Mouse (Mus musculus): ENCODE data around the gene Kcnip4. TPM values are rescaled to one million over a fixed set of nuclear protein-coding genes. Genes with fewer than 3 reads are reported as not detected.

Gene Kcnip4
- polyA plus RNA-seq, 1 experiment = 0.06 TPM

- TF ChIP-seq MYOD1 (IDR thresholded peaks at IDR 0.05; ENCODE audit: control insufficient read depth in 1 of 3, insufficient read length in 2 of 3, low read depth in 2 of 3) (no peak), E2F4 (IDR thresholded peaks at IDR 0.05; ENCODE audit: insufficient read depth) (no peak), SRF (IDR thresholded peaks at IDR 0.05; ENCODE audit: control insufficient read depth, insufficient read length, low read depth) (no peak), CEBPB (IDR thresholded peaks at IDR 0.05; ENCODE audit: insufficient read depth, poor library complexity, severe bottlenecking) (no peak), MYOG (IDR thresholded peaks at IDR 0.05; ENCODE audit: control insufficient read depth in 1 of 3, insufficient read depth in 1 of 3, insufficient read length in 2 of 3, low read depth in 2 of 3) (no peak), MAX (IDR thresholded peaks at IDR 0.05; ENCODE audit: low read depth) (no peak), POLR2AphosphoS2 (IDR thresholded peaks at IDR 0.05; ENCODE audit: insufficient read length, low read depth) (no peak), TCF12 (IDR thresholded peaks at IDR 0.05; ENCODE audit: insufficient read depth, poor library complexity, severe bottlenecking) (no peak), TCF3 (IDR thresholded peaks at IDR 0.05; ENCODE audit: insufficient read length, low read depth) (no peak), USF1 (IDR thresholded peaks at IDR 0.05; ENCODE audit: low read depth) (no peak), POLR2A (IDR thresholded peaks at IDR 0.05; ENCODE audit: insufficient read length, low read depth) (no peak), REST (IDR thresholded peaks at IDR 0.05; ENCODE audit: insufficient read depth, insufficient read length) (no peak)
- H3ac ChIP-seq (ENCODE audit: control insufficient read depth, insufficient read length) = no peak overlapping the region
- H3K36me3 ChIP-seq (ENCODE audit: control insufficient read depth, insufficient read depth) = no peaks in the 10 kb centered on the region
- H3K27me3 ChIP-seq (ENCODE audit: control insufficient read depth, insufficient read depth, insufficient read length) = no peaks in the 10 kb centered on the region
- no peaks in the 10 kb centered on the region for H3K79me2 ChIP-seq (ENCODE audit: control insufficient read depth, insufficient read depth)
- no peak overlapping the region for H3K4me3 ChIP-seq
- no peak overlapping the region for H3K4me2 ChIP-seq (ENCODE audit: low read depth)
Observed at GRCm38 (mm10) chr5:49451295-49451694, 73.4 kb downstream of the Kcnip4 start.

- Histone ChIP-seq H3K4me2 (ENCODE audit: low read depth) (no peak overlapping the region), H3K4me3 (no peak overlapping the region), H3ac (ENCODE audit: control insufficient read depth, insufficient read length) (no peak overlapping the region), H3K36me3 (ENCODE audit: control insufficient read depth, insufficient read depth) (no peaks in the 10 kb centered on the region), H3K79me2 (ENCODE audit: control insufficient read depth, insufficient read depth) (no peaks in the 10 kb centered on the region), H3K27me3 (ENCODE audit: control insufficient read depth, insufficient read depth, insufficient read length) (no peaks in the 10 kb centered on the region)
- no peak for TF ChIP-seq TCF3 (IDR thresholded peaks at IDR 0.05; ENCODE audit: insufficient read length, low read depth)
- TF ChIP-seq MAX (IDR thresholded peaks at IDR 0.05; ENCODE audit: low read depth) = no peak
- TF ChIP-seq MYOG (IDR thresholded peaks at IDR 0.05; ENCODE audit: control insufficient read depth in 1 of 3, insufficient read depth in 1 of 3, insufficient read length in 2 of 3, low read depth in 2 of 3) = no peak
- no peak for TF ChIP-seq REST (IDR thresholded peaks at IDR 0.05; ENCODE audit: insufficient read depth, insufficient read length)
- no peak for TF ChIP-seq TCF12 (IDR thresholded peaks at IDR 0.05; ENCODE audit: insufficient read depth, poor library complexity, severe bottlenecking)
- no peak for TF ChIP-seq SRF (IDR thresholded peaks at IDR 0.05; ENCODE audit: control insufficient read depth, insufficient read length, low read depth)
- TF ChIP-seq E2F4 (IDR thresholded peaks at IDR 0.05; ENCODE audit: insufficient read depth) = no peak
- no peak for TF ChIP-seq POLR2AphosphoS2 (IDR thresholded peaks at IDR 0.05; ENCODE audit: insufficient read length, low read depth)
- no peak for TF ChIP-seq MYOD1 (IDR thresholded peaks at IDR 0.05; ENCODE audit: control insufficient read depth in 1 of 3, insufficient read length in 2 of 3, low read depth in 2 of 3)
- TF ChIP-seq CEBPB (IDR thresholded peaks at IDR 0.05; ENCODE audit: insufficient read depth, poor library complexity, severe bottlenecking) = no peak
- no peak for TF ChIP-seq USF1 (IDR thresholded peaks at IDR 0.05; ENCODE audit: low read depth)
- no peak for TF ChIP-seq POLR2A (IDR thresholded peaks at IDR 0.05; ENCODE audit: insufficient read length, low read depth)
Observed at GRCm38 (mm10) chr5:49450876-49451275, 73.8 kb downstream of the Kcnip4 start.

- Histone ChIP-seq H3K36me3 (ENCODE audit: control insufficient read depth, insufficient read depth) (no peaks in the 10 kb centered on the region), H3K4me3 (no peak overlapping the region), H3K27me3 (ENCODE audit: control insufficient read depth, insufficient read depth, insufficient read length) (no peaks in the 10 kb centered on the region), H3ac (ENCODE audit: control insufficient read depth, insufficient read length) (no peak overlapping the region), H3K4me2 (ENCODE audit: low read depth) (no peak overlapping the region), H3K79me2 (ENCODE audit: control insufficient read depth, insufficient read depth) (no peaks in the 10 kb centered on the region)
- TF ChIP-seq POLR2A (IDR thresholded peaks at IDR 0.05; ENCODE audit: insufficient read length, low read depth) (no peak), TCF12 (IDR thresholded peaks at IDR 0.05; ENCODE audit: insufficient read depth, poor library complexity, severe bottlenecking) (no peak), TCF3 (IDR thresholded peaks at IDR 0.05; ENCODE audit: insufficient read length, low read depth) (no peak), E2F4 (IDR thresholded peaks at IDR 0.05; ENCODE audit: insufficient read depth) (no peak), MYOG (IDR thresholded peaks at IDR 0.05; ENCODE audit: control insufficient read depth in 1 of 3, insufficient read depth in 1 of 3, insufficient read length in 2 of 3, low read depth in 2 of 3) (no peak), MYOD1 (IDR thresholded peaks at IDR 0.05; ENCODE audit: control insufficient read depth in 1 of 3, insufficient read length in 2 of 3, low read depth in 2 of 3) (no peak), POLR2AphosphoS2 (IDR thresholded peaks at IDR 0.05; ENCODE audit: insufficient read length, low read depth) (no peak), REST (IDR thresholded peaks at IDR 0.05; ENCODE audit: insufficient read depth, insufficient read length) (no peak), USF1 (IDR thresholded peaks at IDR 0.05; ENCODE audit: low read depth) (no peak), CEBPB (IDR thresholded peaks at IDR 0.05; ENCODE audit: insufficient read depth, poor library complexity, severe bottlenecking) (no peak), MAX (IDR thresholded peaks at IDR 0.05; ENCODE audit: low read depth) (no peak), SRF (IDR thresholded peaks at IDR 0.05; ENCODE audit: control insufficient read depth, insufficient read length, low read depth) (no peak)
Observed at GRCm38 (mm10) chr5:49437236-49437635, 87.5 kb downstream of the Kcnip4 start.

GRCm38 (mm10) chr5:49427689-49428088 lies 97.0 kb downstream of the Kcnip4 start:
- Histone ChIP-seq H3K36me3 (ENCODE audit: control insufficient read depth, insufficient read depth) (no peaks in the 10 kb centered on the region), H3K4me3 (no peak overlapping the region), H3K4me2 (ENCODE audit: low read depth) (no peak overlapping the region), H3ac (ENCODE audit: control insufficient read depth, insufficient read length) (no peak overlapping the region), H3K79me2 (ENCODE audit: control insufficient read depth, insufficient read depth) (no peaks in the 10 kb centered on the region), H3K27me3 (ENCODE audit: control insufficient read depth, insufficient read depth, insufficient read length) (no peaks in the 10 kb centered on the region)
- TF ChIP-seq MAX (IDR thresholded peaks at IDR 0.05; ENCODE audit: low read depth) (no peak), CEBPB (IDR thresholded peaks at IDR 0.05; ENCODE audit: insufficient read depth, poor library complexity, severe bottlenecking) (no peak), POLR2A (IDR thresholded peaks at IDR 0.05; ENCODE audit: insufficient read length, low read depth) (no peak), TCF3 (IDR thresholded peaks at IDR 0.05; ENCODE audit: insufficient read length, low read depth) (no peak), E2F4 (IDR thresholded peaks at IDR 0.05; ENCODE audit: insufficient read depth) (no peak), USF1 (IDR thresholded peaks at IDR 0.05; ENCODE audit: low read depth) (no peak), TCF12 (IDR thresholded peaks at IDR 0.05; ENCODE audit: insufficient read depth, poor library complexity, severe bottlenecking) (no peak), POLR2AphosphoS2 (IDR thresholded peaks at IDR 0.05; ENCODE audit: insufficient read length, low read depth) (no peak), SRF (IDR thresholded peaks at IDR 0.05; ENCODE audit: control insufficient read depth, insufficient read length, low read depth) (no peak), MYOG (IDR thresholded peaks at IDR 0.05; ENCODE audit: control insufficient read depth in 1 of 3, insufficient read depth in 1 of 3, insufficient read length in 2 of 3, low read depth in 2 of 3) (no peak), MYOD1 (IDR thresholded peaks at IDR 0.05; ENCODE audit: control insufficient read depth in 1 of 3, insufficient read length in 2 of 3, low read depth in 2 of 3) (no peak), REST (IDR thresholded peaks at IDR 0.05; ENCODE audit: insufficient read depth, insufficient read length) (no peak)

Measured in myocyte (in vitro differentiated cells).